8 mouse cellular contexts compared by ENCODE assay signal in genomic region chr19:47510473-47511293, GRCm38 (mm10). TPM values are rescaled to one million over a fixed set of nuclear protein-coding genes. Genes with fewer than 3 reads are reported as not detected.
DNase-seq lines count a peak whose midpoint lies in the region; ATAC-seq and TF ChIP-seq lines count a peak whose summit lies in the region.

No protein-coding gene starts in this region.

- intact Hi-C loops in gastrocnemius, postnatal 36 days (cut with DNase I): no loop called here

- WGBS in heart, embryonic 10.5 days: 46% methylated on average over 25 of the region's 25 CpGs
- 30% methylated on average over 25 of the region's 25 CpGs for WGBS in kidney, postnatal 0 days

- peaks cover 39% of the 10 kb centered on the region for H3K36me3 ChIP-seq in heart, embryonic 10.5 days
- peaks cover 8% of the 10 kb centered on the region; the same call in 1 of the 2 replicates for H3K36me3 ChIP-seq in kidney, postnatal 0 days (ENCODE audit: insufficient read depth, low read length)

- peak; percentile 61 for ATAC-seq in CD4-positive, CD25-positive, alpha-beta regulatory T cell, adult 4 months
- peak; percentile 33 for ATAC-seq in kidney, postnatal 0 days (replicated peaks; ENCODE audit: low FRiP score, low read depth)

- H3K4me3 ChIP-seq in bone marrow macrophage, adult 2 months (ENCODE audit: insufficient read depth, low read length): peak overlapping the region; percentile 38
- peak overlapping the region; percentile 8; the same call in 1 of the 2 replicates for H3K4me3 ChIP-seq in heart, embryonic 10.5 days
- H3K4me3 ChIP-seq in kidney, postnatal 0 days (replicated peaks; ENCODE audit: low read depth, low read length): no peak overlapping the region

- TF ChIP-seq CTCF in bone marrow macrophage, adult 2 months (IDR thresholded peaks at IDR 0.05; ENCODE audit: low read depth, low read length): no peak
- no peak for TF ChIP-seq CTCF in kidney, postnatal 0 days (IDR thresholded peaks at IDR 0.05; ENCODE audit: low read depth)

- H3K4me1 ChIP-seq in bone marrow macrophage, adult 2 months (ENCODE audit: control insufficient read depth, insufficient read depth, low read length): peaks cover 38% of the 10 kb centered on the region
- peaks cover 61% of the 10 kb centered on the region for H3K4me1 ChIP-seq in heart, embryonic 10.5 days
- H3K4me1 ChIP-seq in kidney, postnatal 0 days (replicated peaks; ENCODE audit: insufficient read depth, low read length): peaks cover 12% of the 10 kb centered on the region; the same call in 1 of the 2 replicates

- no peak for DNase-seq in heart, embryonic 10.5 days (ENCODE audit: low spot score)
- peak; percentile 70 for DNase-seq in kidney, postnatal 0 days (ENCODE audit: low spot score)
- DNase-seq in lung, postnatal 36 days: peak; percentile 80
- peak; percentile 34 to 53 for DNase-seq in thymus, adult 18-20 months
- DNase-seq in gastrocnemius, postnatal 36 days: no peak
- DNase-seq in layer of hippocampus, postnatal 25 days (ENCODE audit: extremely low spot score in 1 of 2, low spot score in 1 of 2): no peak

- peak overlapping the region; percentile 92 for H3K27ac ChIP-seq in bone marrow macrophage, adult 2 months (ENCODE audit: insufficient read depth, low read depth, low read length)
- peak overlapping the region; percentile 67 for H3K27ac ChIP-seq in heart, embryonic 10.5 days
- H3K27ac ChIP-seq in kidney, postnatal 0 days: peak overlapping the region; percentile 88

- peak overlapping the region; percentile 10; the same call in 1 of the 2 replicates for H3K4me2 ChIP-seq in kidney, postnatal 0 days (ENCODE audit: low read length)

- TF ChIP-seq POLR2A in bone marrow macrophage, adult 2 months (IDR thresholded peaks at IDR 0.05; ENCODE audit: borderline replicate concordance, low read depth, low read length): no peak

- no peak overlapping the region for H3K9ac ChIP-seq in kidney, postnatal 0 days (ENCODE audit: low read depth, low read length)

- H3K9me3 ChIP-seq in heart, embryonic 10.5 days: no peaks in the 10 kb centered on the region
- no peaks in the 10 kb centered on the region for H3K9me3 ChIP-seq in kidney, postnatal 0 days (replicated peaks; ENCODE audit: low read length)

- H3K27me3 ChIP-seq in heart, embryonic 10.5 days (ENCODE audit: insufficient read depth, poor library complexity, severe bottlenecking): no peaks in the 10 kb centered on the region
- no peaks in the 10 kb centered on the region for H3K27me3 ChIP-seq in kidney, postnatal 0 days (ENCODE audit: insufficient read depth, low read length)

RNA-seq across cellular contexts. Expression of gene Stn1, which starts 26.6 kb away (rescaled TPM):
- polyA plus RNA-seq in CD4-positive, CD25-positive, alpha-beta regulatory T cell, adult 4 months (2017; shearing (Covaris generic)): 10 to 100 TPM; 37.8 to 49.1 TPM
- 20.6 and 22.5 TPM in 2 replicates for polyA plus RNA-seq in bone marrow macrophage, adult 2 months (2012; ENCODE audit: insufficient read depth, insufficient read length, missing spikeins)
- polyA plus RNA-seq in heart, embryonic 10.5 days (2016; fragmentation: Nextera tagmentation; extraction: Ambion mirVana): 42.2 and 53.8 TPM in 2 replicates
- 31.5 and 33.9 TPM in 2 replicates for polyA plus RNA-seq in kidney, postnatal 0 days (2015; fragmentation: Nextera tagmentation; extraction: Ambion mirVana)
- total RNA-seq in gastrocnemius, postnatal 36 days (2021): 1 to 10 TPM; 5.1 TPM
- 10 to 100 TPM; 22.7 to 23.5 TPM for total RNA-seq in layer of hippocampus, postnatal 25 days (2021)

RNA-seq across cellular contexts. Expression of gene Sh3pxd2a, which starts 46.5 kb away (rescaled TPM):
- polyA plus RNA-seq in CD4-positive, CD25-positive, alpha-beta regulatory T cell, adult 4 months (2017; shearing (Covaris generic)): 1 to 10 TPM in 1 of 2 experiments, under 1 TPM in 1; 0.60 to 1.9 TPM
- 10.1 and 12.7 TPM in 2 replicates for polyA plus RNA-seq in bone marrow macrophage, adult 2 months (2012; ENCODE audit: insufficient read depth, insufficient read length, missing spikeins)
- polyA plus RNA-seq in heart, embryonic 10.5 days (2016; fragmentation: Nextera tagmentation; extraction: Ambion mirVana): 3.4 and 3.9 TPM in 2 replicates
- 4.1 TPM in 2 replicates for polyA plus RNA-seq in kidney, postnatal 0 days (2015; fragmentation: Nextera tagmentation; extraction: Ambion mirVana)
- 10 to 100 TPM; 35.5 to 36.6 TPM for total RNA-seq in gastrocnemius, postnatal 36 days (2021)
- total RNA-seq in layer of hippocampus, postnatal 25 days (2021): 10 to 100 TPM; 31.9 to 36.9 TPM

Comparison
In these comparisons a context has a peak if more than half of its experiments do, and no peak if none do; other contexts are left out.
1. DNase-seq: peak in kidney, postnatal 0 days (single experiment), lung, postnatal 36 days (single experiment) and thymus, adult 18-20 months (2 of 2); none in heart, embryonic 10.5 days (single experiment), gastrocnemius, postnatal 36 days (0 of 2) and layer of hippocampus, postnatal 25 days (0 of 2).
2. Peak in every context shown above with its lines, with median percentiles within 50 percentile points of each other: H3K27ac ChIP-seq.